Mouse (Mus musculus): Measurements from ENCODE around the gene Gpc4. TPM values are rescaled to one million over a fixed set of nuclear protein-coding genes. Genes with fewer than 3 reads are reported as not detected.
A peak's percentile ranks its signal among the peaks of the same experiment; 100 is the strongest.

Gpc4 gene
- polyA plus RNA-seq (2015; fragmentation: Nextera tagmentation; extraction: Ambion mirVana), result 86.3 and 86.5 TPM in 2 replicates

GRCm38 (mm10) chrX:52164738-52165554 is at the start of gene Gpc4:
Gpc4 (minus strand) TSS chrX:52165252.
- peak within 1 kb of the TSS; percentile 78 for H3K27ac ChIP-seq (replicated peaks)
- ATAC-seq (ENCODE audit: insufficient number of reproducible peaks, low FRiP score, low TSS enrichment, low read depth), result peak; percentile 90
- H3K36me3 ChIP-seq, result no peaks in the 10 kb centered on the region
- no peaks in the 10 kb centered on the region for H3K9me3 ChIP-seq (replicated peaks)
- H3K27me3 ChIP-seq, result peaks cover 3% of the 10 kb centered on the region; the same call in 1 of the 2 replicates
- H3K4me1 ChIP-seq, result no peaks in the 10 kb centered on the region
- H3K4me3 ChIP-seq (replicated peaks), result peak within 1 kb of the TSS; percentile 60
- H3K4me2 ChIP-seq (replicated peaks), result peak within 1 kb of the TSS; percentile 51
- H3K9ac ChIP-seq, result peak within 1 kb of the TSS; percentile 65
- WGBS, result 16% methylated on average over 62 of the region's 76 CpGs

- Histone ChIP-seq H3K36me3 (no peaks in the 10 kb centered on the region), H3K9ac (no peak overlapping the region), H3K27ac (replicated peaks) (no peak overlapping the region), H3K9me3 (replicated peaks) (no peaks in the 10 kb centered on the region), H3K4me3 (replicated peaks) (no peak overlapping the region), H3K27me3 (no peaks in the 10 kb centered on the region), H3K4me2 (replicated peaks) (no peak overlapping the region), H3K4me1 (0 out of 2 replicates have a peak, but pooled peaks cover 4% of the 10 kb centered on the region)
- 56% methylated on average over 4 of the region's 4 CpGs for WGBS
- no peak for ATAC-seq (ENCODE audit: insufficient number of reproducible peaks, low FRiP score, low TSS enrichment, low read depth)
Observed at GRCm38 (mm10) chrX:52212846-52213245, 47.8 kb upstream of the Gpc4 start.

GRCm38 (mm10) chrX:52199836-52200235 is 34.8 kb upstream of the Gpc4 start:
- Histone ChIP-seq H3K4me3 (replicated peaks) (no peak overlapping the region), H3K4me1 (0 out of 2 replicates have a peak, but pooled peaks cover 3% of the 10 kb centered on the region), H3K4me2 (replicated peaks) (no peak overlapping the region), H3K36me3 (no peaks in the 10 kb centered on the region), H3K9ac (no peak overlapping the region), H3K9me3 (replicated peaks) (no peaks in the 10 kb centered on the region), H3K27me3 (no peaks in the 10 kb centered on the region), H3K27ac (replicated peaks) (no peak overlapping the region)
- no peak for ATAC-seq (ENCODE audit: insufficient number of reproducible peaks, low FRiP score, low TSS enrichment, low read depth)
- WGBS, result 26% methylated on average over 6 of the region's 6 CpGs

GRCm38 (mm10) chrX:52193311-52193968 is 28.4 kb upstream of the Gpc4 start:
- no peak overlapping the region for H3K27ac ChIP-seq (replicated peaks)
- no peak overlapping the region for H3K9ac ChIP-seq

GRCm38 (mm10) chrX:52189094-52189493 is 24.0 kb upstream of the Gpc4 start:
- no peak for ATAC-seq (ENCODE audit: insufficient number of reproducible peaks, low FRiP score, low TSS enrichment, low read depth)
- Histone ChIP-seq H3K36me3 (no peaks in the 10 kb centered on the region), H3K9me3 (replicated peaks) (no peaks in the 10 kb centered on the region), H3K27ac (replicated peaks) (no peak overlapping the region), H3K4me2 (replicated peaks) (no peak overlapping the region), H3K4me1 (no peaks in the 10 kb centered on the region), H3K4me3 (replicated peaks) (no peak overlapping the region), H3K27me3 (no peaks in the 10 kb centered on the region), H3K9ac (no peak overlapping the region)
- 20% methylated on average over 4 of the region's 4 CpGs for WGBS

More at GRCm38 (mm10) chrX:52193311-52193968, 28.4 kb upstream of the Gpc4 start:
- Histone ChIP-seq H3K4me1 (no peaks in the 10 kb centered on the region), H3K9me3 (replicated peaks) (no peaks in the 10 kb centered on the region), H3K4me2 (replicated peaks) (no peak overlapping the region), H3K27me3 (no peaks in the 10 kb centered on the region), H3K36me3 (no peaks in the 10 kb centered on the region), H3K4me3 (replicated peaks) (no peak overlapping the region)
- WGBS, result 33% methylated on average over 4 of the region's 4 CpGs
- ATAC-seq (ENCODE audit: insufficient number of reproducible peaks, low FRiP score, low TSS enrichment, low read depth), result no peak

- no peak for ATAC-seq (ENCODE audit: insufficient number of reproducible peaks, low FRiP score, low TSS enrichment, low read depth)
- no peaks in the 10 kb centered on the region for H3K9me3 ChIP-seq (replicated peaks)
- H3K4me3 ChIP-seq (replicated peaks), result no peak overlapping the region
- H3K36me3 ChIP-seq, result no peaks in the 10 kb centered on the region
- no peak overlapping the region for H3K4me2 ChIP-seq (replicated peaks)
- WGBS, result 45% methylated on average over 5 of the region's 5 CpGs
- no peak overlapping the region for H3K9ac ChIP-seq
- no peaks in the 10 kb centered on the region for H3K27me3 ChIP-seq
- H3K4me1 ChIP-seq, result no peaks in the 10 kb centered on the region
- H3K27ac ChIP-seq (replicated peaks), result no peak overlapping the region
Observed at GRCm38 (mm10) chrX:52183551-52184442, 18.7 kb upstream of the Gpc4 start.

- Histone ChIP-seq H3K9me3 (replicated peaks) (no peaks in the 10 kb centered on the region), H3K36me3 (no peaks in the 10 kb centered on the region), H3K4me3 (replicated peaks) (no peak overlapping the region), H3K27ac (replicated peaks) (no peak overlapping the region), H3K9ac (no peak overlapping the region), H3K4me1 (no peaks in the 10 kb centered on the region), H3K27me3 (no peaks in the 10 kb centered on the region), H3K4me2 (replicated peaks) (no peak overlapping the region)
- 60% methylated on average over 2 of the region's 2 CpGs for WGBS
- ATAC-seq (ENCODE audit: insufficient number of reproducible peaks, low FRiP score, low TSS enrichment, low read depth), result no peak
Observed at GRCm38 (mm10) chrX:52181401-52181800, 16.3 kb upstream of the Gpc4 start.

GRCm38 (mm10) chrX:52177067-52177466 is 12.0 kb upstream of the Gpc4 start:
- WGBS, result 79% methylated on average over 4 of the region's 4 CpGs
- no peaks in the 10 kb centered on the region for H3K36me3 ChIP-seq
- H3K4me2 ChIP-seq (replicated peaks), result no peak overlapping the region
- no peaks in the 10 kb centered on the region for H3K27me3 ChIP-seq
- H3K9ac ChIP-seq, result no peak overlapping the region
- no peak overlapping the region for H3K27ac ChIP-seq (replicated peaks)
- H3K4me1 ChIP-seq, result no peaks in the 10 kb centered on the region
- no peak for ATAC-seq (ENCODE audit: insufficient number of reproducible peaks, low FRiP score, low TSS enrichment, low read depth)
- H3K4me3 ChIP-seq (replicated peaks), result no peak overlapping the region
- no peaks in the 10 kb centered on the region for H3K9me3 ChIP-seq (replicated peaks)

- H3K27me3 ChIP-seq, result peaks cover 3% of the 10 kb centered on the region; the same call in 1 of the 2 replicates
- no peak overlapping the region for H3K9ac ChIP-seq
- no peak overlapping the region for H3K27ac ChIP-seq (replicated peaks)
- WGBS, result 51% methylated on average over 6 of the region's 6 CpGs
- H3K9me3 ChIP-seq (replicated peaks), result no peaks in the 10 kb centered on the region
- H3K4me2 ChIP-seq (replicated peaks), result no peak overlapping the region
- H3K4me1 ChIP-seq, result no peaks in the 10 kb centered on the region
- no peak overlapping the region for H3K4me3 ChIP-seq (replicated peaks)
- no peak for ATAC-seq (ENCODE audit: insufficient number of reproducible peaks, low FRiP score, low TSS enrichment, low read depth)
- H3K36me3 ChIP-seq, result no peaks in the 10 kb centered on the region
Observed at GRCm38 (mm10) chrX:52167519-52168244, 2.6 kb upstream of the Gpc4 start.

GRCm38 (mm10) chrX:52165555-52165938 is 495 bp upstream of the Gpc4 start:
- peak overlapping the region; percentile 60 for H3K4me3 ChIP-seq (replicated peaks)
- no peak overlapping the region for H3K27ac ChIP-seq (replicated peaks)
- no peaks in the 10 kb centered on the region for H3K36me3 ChIP-seq
- H3K4me1 ChIP-seq, result no peaks in the 10 kb centered on the region
- no peaks in the 10 kb centered on the region for H3K9me3 ChIP-seq (replicated peaks)
- no peak for ATAC-seq (ENCODE audit: insufficient number of reproducible peaks, low FRiP score, low TSS enrichment, low read depth)
- H3K4me2 ChIP-seq (replicated peaks), result peak overlapping the region; percentile 51
- WGBS, result 42% methylated on average over 4 of the region's 7 CpGs
- no peak overlapping the region for H3K9ac ChIP-seq
- H3K27me3 ChIP-seq, result peaks cover 3% of the 10 kb centered on the region; the same call in 1 of the 2 replicates
